Mouse (Mus musculus) stomach, embryonic 14.5 days (tissue): Measurements from ENCODE around the gene Nt5m. TPM values are rescaled to one million over a fixed set of nuclear protein-coding genes. Genes with fewer than 3 reads are reported as not detected.

Experiments
- ATAC-seq: fragments of 200-750 bp; cut with Nextera tagmentation; 2 replicates; pipeline ENCODE4 v1.8.0; 2017; ENCODE audit warnings: low read depth, moderate TSS enrichment; ENCODE audit not compliant: insufficient number of reproducible peaks, insufficient read depth, low FRiP score
- H3K27ac ChIP-seq: fragments of 300-500 bp; sonication (generic); 2 replicates; pipeline ENCODE4 v1.5.1; 2014; ENCODE audit warnings: mild to moderate bottlenecking, low read length, moderate library complexity, mixed read lengths
- H3K27me3 ChIP-seq: fragments of 300-500 bp; sonication (generic); 2 replicates; pipeline ENCODE4 v1.6.1; 2014; ENCODE audit warnings: low read length, control low read depth, mixed read lengths; ENCODE audit not compliant: control insufficient read depth, insufficient read depth
- H3K36me3 ChIP-seq: fragments of 300-500 bp; sonication (generic); 2 replicates; pipeline ENCODE4 v1.6.1; 2014; ENCODE audit warnings: mild to moderate bottlenecking, control low read depth, low read length, moderate library complexity, mixed read lengths; ENCODE audit not compliant: control insufficient read depth, insufficient read depth
- H3K4me1 ChIP-seq: fragments of 300-500 bp; sonication (generic); 2 replicates; pipeline ENCODE4 v1.6.1; 2014; ENCODE audit warnings: low read length, control low read depth, mixed read lengths; ENCODE audit not compliant: control insufficient read depth, insufficient read depth
- H3K4me2 ChIP-seq: fragments of 300-500 bp; sonication (generic); replicated peaks from 2 replicates; pipeline ENCODE4 v1.6.1; 2014; ENCODE audit warnings: low read depth, low read length, control low read depth
- H3K4me3 ChIP-seq: fragments of 300-500 bp; sonication (generic); 2 replicates; pipeline ENCODE4 v1.5.1; 2014; ENCODE audit warnings: low read depth, low read length, control low read depth
- H3K9ac ChIP-seq: fragments of 300-500 bp; sonication (generic); replicated peaks from 2 replicates; pipeline ENCODE4 v1.6.1; 2014; ENCODE audit warnings: low read depth, mild to moderate bottlenecking, control low read depth, low read length, moderate library complexity, mixed read lengths
- H3K9me3 ChIP-seq: fragments of 300-500 bp; sonication (generic); 2 replicates; pipeline ENCODE4 v1.6.1; 2016; ENCODE audit warnings: low read depth, low read length, control low read depth; ENCODE audit not compliant: control insufficient read depth
- WGBS: fragments of 180-500 bp; shearing (Covaris S2); extraction: QIAGEN DNeasy Blood & Tissue Kit; methylation state at CpG from one replicate; pipeline ENCODE4 v1.1.7; 2014; 5-methylcytosine and 5-hydroxymethylcytosine counted together
- polyA plus RNA-seq: library from polyadenylated mRNA; unstranded; fragments of >200 nt; fragmentation: Nextera tagmentation; extraction: Ambion mirVana; gene quantifications from 2 replicates; pipeline ENCODE4 v1.2.1, GENCODE M21; 2014

Nt5m gene
- polyA plus RNA-seq, 1 experiment from 2014 or later: 36.6 TPM

- Histone ChIP-seq H3K9me3 (no peaks in the 10 kb centered on the region), H3K9ac (no peak overlapping the region), H3K27ac (no peak overlapping the region), H3K36me3 (no peaks in the 10 kb centered on the region), H3K4me1 (no peaks in the 10 kb centered on the region; the same call in 1 of the 2 replicates), H3K4me3 (no peak overlapping the region), H3K27me3 (no peaks in the 10 kb centered on the region), H3K4me2 (no peak overlapping the region)
- ATAC-seq: no peak
- WGBS: 65% methylated on average over 3 of the region's 3 CpGs
Measured at GRCm38 (mm10) chr11:59919401-59919800, 80.2 kb downstream of the Nt5m start.

DNA sequence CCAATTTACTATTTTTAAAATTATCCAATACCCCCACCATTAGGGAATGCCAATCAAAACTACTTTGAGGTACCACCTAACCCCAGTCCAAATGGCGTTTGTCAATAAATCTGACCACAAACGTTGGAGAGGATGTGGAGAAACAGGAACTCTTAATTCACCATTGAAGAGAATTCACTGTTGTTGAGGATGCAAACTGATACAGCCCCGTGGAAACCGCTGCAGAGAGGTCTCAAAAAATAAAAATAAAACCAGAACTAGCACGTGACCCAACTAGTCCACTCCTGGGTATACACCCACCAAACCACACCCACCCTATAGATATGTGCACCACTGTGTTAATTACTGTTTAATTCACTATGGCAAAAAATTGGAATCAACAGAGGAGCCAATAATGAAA lies 81.1 kb downstream of the Nt5m start:
- Histone ChIP-seq H3K4me1 (no peaks in the 10 kb centered on the region; the same call in 1 of the 2 replicates), H3K4me2 (no peak overlapping the region)
- ATAC-seq: no peak

GRCm38 (mm10) chr11:59921265-59921664 lies 82.0 kb downstream of the Nt5m start:
- 14% methylated on average over 7 of the region's 7 CpGs for WGBS
- no peaks in the 10 kb centered on the region; the same call in 1 of the 2 replicates for H3K4me1 ChIP-seq
- H3K4me3 ChIP-seq: no peak overlapping the region
- no peaks in the 10 kb centered on the region for H3K27me3 ChIP-seq
- H3K27ac ChIP-seq: peak overlapping the region; percentile 62; the same call in 1 of the 2 replicates
- H3K9ac ChIP-seq: no peak overlapping the region
- ATAC-seq: peak; percentile 80
- no peaks in the 10 kb centered on the region for H3K9me3 ChIP-seq
- no peaks in the 10 kb centered on the region for H3K36me3 ChIP-seq
- peak overlapping the region; percentile 40 for H3K4me2 ChIP-seq

More for the DNA sequence above, 81.1 kb downstream of the Nt5m start:
- WGBS: 66% methylated on average over 5 of the region's 5 CpGs
- no peaks in the 10 kb centered on the region for H3K36me3 ChIP-seq
- no peaks in the 10 kb centered on the region for H3K9me3 ChIP-seq
- no peak overlapping the region for H3K27ac ChIP-seq
- H3K9ac ChIP-seq: no peak overlapping the region
- H3K27me3 ChIP-seq: no peaks in the 10 kb centered on the region
- no peak overlapping the region for H3K4me3 ChIP-seq

- 39% methylated on average over 4 of the region's 4 CpGs for WGBS
- Histone ChIP-seq H3K9ac (no peak overlapping the region), H3K36me3 (no peaks in the 10 kb centered on the region), H3K4me3 (no peak overlapping the region), H3K4me2 (no peak overlapping the region), H3K27ac (no peak overlapping the region), H3K9me3 (no peaks in the 10 kb centered on the region), H3K4me1 (0 out of 2 replicates have a peak, but pooled peaks cover 3% of the 10 kb centered on the region), H3K27me3 (no peaks in the 10 kb centered on the region)
- ATAC-seq: no peak
Measured at GRCm38 (mm10) chr11:59930031-59930430, 90.8 kb downstream of the Nt5m start.

Other genes starting within 250 kb of the Nt5m start
- gene Olfr223, start 246.2 kb upstream of the Nt5m start, polyA plus RNA-seq: not detected in 2 replicates
- 68.8 and 69.1 TPM in 2 replicates for gene Mprip, start 178.1 kb upstream of the Nt5m start, polyA plus RNA-seq
- 1.7 and 2.5 TPM in 2 replicates for gene Pld6, start 51.8 kb upstream of the Nt5m start, polyA plus RNA-seq
- 25.2 and 31.5 TPM in 2 replicates for gene Flcn, start 29.4 kb upstream of the Nt5m start, polyA plus RNA-seq
- 206 and 221 TPM in 2 replicates for gene Cops3, start 391 bp downstream of the Nt5m start, polyA plus RNA-seq
- gene Med9, start 108.8 kb downstream of the Nt5m start, polyA plus RNA-seq: 38.4 and 39.1 TPM in 2 replicates
- 2.0 and 2.3 TPM in 2 replicates for gene Rasd1, start 125.5 kb downstream of the Nt5m start, polyA plus RNA-seq
- gene Pemt, start 207.0 kb downstream of the Nt5m start, polyA plus RNA-seq: 6.7 and 8.3 TPM in 2 replicates